Mouse (Mus musculus) G1E (cell line): ENCODE results near the gene Cpsf4.

ENCODE experiments used
- CTCF ChIP-seq: IDR thresholded peaks from 2 replicates; pipeline ENCODE4 v1.5.1; 2012; ENCODE audit warnings: low read depth, low read length, inconsistent platforms, mixed read lengths
- GATA1 ChIP-seq: IDR thresholded peaks from 2 replicates; pipeline ENCODE4 v1.6.1; 2012; ENCODE audit warnings: borderline replicate concordance, low read length, inconsistent platforms, mixed read lengths

- no peak for TF ChIP-seq GATA1
- no peak for TF ChIP-seq CTCF
Measured at GRCm38 (mm10) chr5:145213505-145213904, 46.5 kb downstream of the Cpsf4 start.
